In the genomic region with DNA sequence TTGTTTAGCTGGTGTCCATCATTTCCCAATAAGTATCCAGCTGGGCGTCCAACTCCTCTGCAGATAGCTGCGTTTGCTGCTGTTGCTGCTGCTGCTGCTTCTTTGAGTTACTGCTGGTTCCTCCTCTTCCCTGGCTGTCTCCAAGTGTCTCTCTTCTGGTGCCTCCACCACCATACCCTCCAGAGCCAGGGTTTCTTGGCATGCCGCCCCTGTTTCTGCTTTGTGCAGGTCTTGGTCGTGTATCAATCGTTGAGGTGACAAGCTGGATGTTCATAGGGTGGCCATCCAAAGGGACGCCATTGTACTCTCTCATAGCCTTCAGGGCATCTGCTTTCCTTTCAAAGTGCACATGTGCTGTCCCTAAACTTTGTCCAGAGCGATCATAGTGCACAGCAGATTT, we compare ENCODE assay signal across 11 mouse cellular contexts. TPM values are rescaled to one million over a fixed set of nuclear protein-coding genes. Genes with fewer than 3 reads are reported as not detected.
DNase-seq lines count a peak whose midpoint lies in the region.
"Had no signal": no experiment of that assay in that cellular context is flagged by ENCODE, and none has a peak within 500 bp of the region (broad histone marks: within the 10 kb centered on the region; RNA-seq: fewer than 3 reads in every experiment).

No protein-coding gene starts in this region.

- peak; percentile 4 for DNase-seq in adrenal gland, postnatal 25 days
- peak; percentile 27 to 52 for DNase-seq in cerebellum, postnatal 14 days
- peak; percentile 26 for DNase-seq in gastrocnemius, postnatal 10 days
- peak; percentile 9 for DNase-seq in kidney, postnatal 10 days
- DNase-seq in lung, postnatal 10 days: peak; percentile 8
- peak; percentile 8 for DNase-seq in right cerebral cortex, postnatal 4 days

RNA-seq across cellular contexts. Expression of gene AC153137.1, which starts 0.5 kb away (rescaled TPM):
- not detected in 2 replicates for total RNA-seq in adrenal gland, postnatal 25 days (2021)
- not detected for total RNA-seq in gastrocnemius, postnatal 10 days (2021)
- total RNA-seq: adrenal gland, adult 2 months; adrenal gland, postnatal 14 days; adrenal gland, postnatal 4 days; common myeloid progenitor, adult 5-6 weeks; MEL had no signal

Comparison
In these comparisons a context has a peak if more than half of its experiments do, and no peak if none do; other contexts are left out.
1. Peak in every context shown above with its lines: DNase-seq.